Mouse (Mus musculus) WW6 (cell line): ENCODE measurements around the gene Spen.
"Not testable (repeated sequence)": the region's sequence is repeated elsewhere in the genome, so short reads cannot be mapped to it uniquely, and the experiment has no call there.

Source experiments
- DNase-seq: peaks from one replicate; pipeline ENCODE4 v3.0.0-alpha.2; 2013; ENCODE audit warnings: low read depth, low spot score

Spen gene

GRCm38 (mm10) chr4:141559898-141560263, 21.5 kb upstream of the Spen start:
- DNase-seq = no peak

GRCm38 (mm10) chr4:141559131-141559897, 20.9 kb upstream of the Spen start:
- no peak for DNase-seq

GRCm38 (mm10) chr4:141558658-141559057, 20.3 kb upstream of the Spen start:
- no peak for DNase-seq

GRCm38 (mm10) chr4:141556163-141556562, 17.8 kb upstream of the Spen start:
- not testable (repeated sequence) for DNase-seq

- not testable (repeated sequence) for DNase-seq
Measured at GRCm38 (mm10) chr4:141554255-141554865, 16.0 kb upstream of the Spen start.

- no peak for DNase-seq
Measured at GRCm38 (mm10) chr4:141552484-141552883, 14.1 kb upstream of the Spen start.

GRCm38 (mm10) chr4:141547299-141547698, 8.9 kb upstream of the Spen start:
- no peak for DNase-seq

- DNase-seq = no peak
Measured at GRCm38 (mm10) chr4:141546334-141547200, 8.2 kb upstream of the Spen start.

GRCm38 (mm10) chr4:141545743-141546333, 7.4 kb upstream of the Spen start:
- DNase-seq = peak; percentile 95

GRCm38 (mm10) chr4:141545071-141545742, 6.8 kb upstream of the Spen start:
- no peak for DNase-seq

GRCm38 (mm10) chr4:141544536-141544935, 6.1 kb upstream of the Spen start:
- DNase-seq = no peak

- DNase-seq = no peak
Measured at GRCm38 (mm10) chr4:141543593-141543992, 5.2 kb upstream of the Spen start.

- no peak for DNase-seq
Measured at GRCm38 (mm10) chr4:141541851-141542250, 3.5 kb upstream of the Spen start.

GRCm38 (mm10) chr4:141540844-141541243, 2.4 kb upstream of the Spen start:
- DNase-seq = no peak

- no peak for DNase-seq
Measured at GRCm38 (mm10) chr4:141539213-141539767, 893 bp upstream of the Spen start.

GRCm38 (mm10) chr4:141537706-141538407, 540 bp downstream of the Spen start:
- DNase-seq = no peak

GRCm38 (mm10) chr4:141537226-141537610, 1.2 kb downstream of the Spen start:
- DNase-seq = no peak

GRCm38 (mm10) chr4:141536291-141537225, 1.8 kb downstream of the Spen start:
- DNase-seq = no peak

GRCm38 (mm10) chr4:141534947-141535680, 3.3 kb downstream of the Spen start:
- DNase-seq = no peak
